Mouse (Mus musculus) urinary bladder, postnatal 4 days (tissue): ENCODE data around the gene Sst.
A peak's percentile ranks its signal among the peaks of the same experiment; 100 is the strongest.
"Not testable (repeated sequence)": the region's sequence is repeated elsewhere in the genome, so short reads cannot be mapped to it uniquely, and the experiment has no call there.

Experiments used
- DNase-seq, 2 experiments: peaks; one replicate each; pipeline ENCODE4 v3.0.0; 2021 to 2022; ENCODE audit warnings: low spot score in 2 of 2

Sst gene

GRCm38 (mm10) chr16:23890636-23891035, at the start of gene Sst:
TSS of gene Sst (minus strand) at chr16:23890958.
- no peak for DNase-seq

GRCm38 (mm10) chr16:23934397-23934796, 43.6 kb upstream of the Sst start:
- DNase-seq = no peak

GRCm38 (mm10) chr16:23932294-23932693, 41.5 kb upstream of the Sst start, which contains the start of gene Rtp2:
TSS of gene Rtp2 (minus strand) at chr16:23932394.
- no peak for DNase-seq

GRCm38 (mm10) chr16:23931275-23931674, 40.5 kb upstream of the Sst start:
- no peak for DNase-seq

- no peak for DNase-seq
Observed at GRCm38 (mm10) chr16:23930426-23931073, 39.8 kb upstream of the Sst start.

- DNase-seq = no peak
Observed at GRCm38 (mm10) chr16:23927301-23928114, 36.8 kb upstream of the Sst start.

GRCm38 (mm10) chr16:23922906-23923305, 32.1 kb upstream of the Sst start:
- DNase-seq = no peak

GRCm38 (mm10) chr16:23921697-23922096, 30.9 kb upstream of the Sst start:
- no peak for DNase-seq

- DNase-seq = no peak
Observed at GRCm38 (mm10) chr16:23919418-23919817, 28.7 kb upstream of the Sst start.

GRCm38 (mm10) chr16:23913401-23913800, 22.6 kb upstream of the Sst start:
- no peak for DNase-seq

GRCm38 (mm10) chr16:23912741-23913140, 22.0 kb upstream of the Sst start:
- no peak for DNase-seq

- DNase-seq = peak in 1 of 2 experiments; percentile 16
Observed at GRCm38 (mm10) chr16:23909015-23909354, 18.2 kb upstream of the Sst start.

GRCm38 (mm10) chr16:23908076-23909014, 17.6 kb upstream of the Sst start:
- peak in 1 of 2 experiments; percentile 20 for DNase-seq

- DNase-seq = not testable (repeated sequence)
Observed at GRCm38 (mm10) chr16:23906586-23906985, 15.8 kb upstream of the Sst start.

GRCm38 (mm10) chr16:23901411-23901810, 10.7 kb upstream of the Sst start:
- peak in 1 of 2 experiments; percentile 38 for DNase-seq

- DNase-seq = peak in 1 of 2 experiments; percentile 13
Observed at GRCm38 (mm10) chr16:23900061-23900460, 9.3 kb upstream of the Sst start.

GRCm38 (mm10) chr16:23898840-23899239, 8.1 kb upstream of the Sst start:
- peak; percentile 52 to 82 for DNase-seq

- peak; percentile 39 to 63 for DNase-seq
Observed at GRCm38 (mm10) chr16:23897984-23898586, 7.3 kb upstream of the Sst start.

- no peak for DNase-seq
Observed at GRCm38 (mm10) chr16:23897486-23897885, 6.7 kb upstream of the Sst start.

- DNase-seq = no peak
Observed at GRCm38 (mm10) chr16:23895135-23895534, 4.4 kb upstream of the Sst start.

- DNase-seq = no peak
Observed at GRCm38 (mm10) chr16:23890151-23890550, 607 bp downstream of the Sst start.
